Mouse (Mus musculus): ENCODE results near the gene Tmem17. TPM values are rescaled to one million over a fixed set of nuclear protein-coding genes. Genes with fewer than 3 reads are reported as not detected.

Tmem17 gene
- 12.0 and 12.4 TPM in 2 replicates for polyA plus RNA-seq (2015; fragmentation: Nextera tagmentation; extraction: Ambion mirVana)

DNA sequence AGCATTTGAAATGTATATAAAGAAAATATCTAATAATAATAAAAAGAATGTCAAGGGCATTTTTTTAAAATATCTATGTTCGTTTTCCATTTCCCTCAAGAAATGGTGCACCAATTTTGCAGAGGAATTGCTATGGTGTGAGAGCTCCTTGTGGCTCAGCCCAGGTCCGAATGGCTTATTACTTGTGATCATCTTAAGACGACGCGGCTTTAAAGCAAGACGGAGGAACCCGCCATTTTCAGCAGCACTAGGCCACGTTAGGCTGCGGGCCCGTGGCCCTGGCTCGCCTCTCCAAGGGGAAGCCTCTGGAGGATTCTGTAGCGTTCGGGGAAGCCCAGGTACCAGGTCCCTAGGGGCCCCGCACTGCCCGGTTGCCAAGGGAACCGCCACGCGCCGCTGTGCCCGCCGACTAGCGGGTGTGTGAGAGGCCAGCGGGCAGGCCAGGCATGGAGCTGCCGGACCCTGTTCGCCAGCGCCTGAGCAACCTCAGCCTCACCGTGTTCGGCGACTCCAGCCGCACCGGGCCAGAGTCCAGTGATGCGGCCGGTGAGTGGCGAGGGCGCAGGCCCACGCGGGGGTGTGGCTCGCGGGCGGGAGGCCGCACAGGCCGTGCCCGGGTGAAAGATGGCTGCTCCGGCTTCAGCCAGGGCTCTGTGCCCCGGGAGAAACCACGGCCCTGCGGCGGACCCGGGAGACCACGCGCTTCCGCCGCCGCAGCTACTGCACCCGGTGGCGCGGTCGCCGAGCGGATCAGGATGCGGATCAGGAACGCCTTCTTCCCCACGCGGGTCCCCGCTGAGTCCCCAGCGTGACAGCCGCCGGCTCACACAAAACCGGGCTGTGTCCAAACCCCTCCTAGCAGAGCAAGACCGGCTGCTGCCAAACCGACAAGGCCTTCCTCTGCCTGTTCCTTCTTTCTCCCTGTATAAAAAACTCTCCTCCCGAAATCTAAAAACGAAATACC is at the start of gene Tmem17:
Gene Tmem17, plus strand, starts transcription at position 51 of the 964 bp plus-strand sequence.
- Histone ChIP-seq H3K9ac (peak within 1 kb of the TSS; percentile 75), H3K27ac (peak within 1 kb of the TSS; percentile 94), H3K36me3 (no peaks in the 10 kb centered on the region), H3K4me3 (replicated peaks) (peak within 1 kb of the TSS; percentile 57), H3K9me3 (no peaks in the 10 kb centered on the region), H3K27me3 (replicated peaks) (no peaks in the 10 kb centered on the region), H3K4me1 (no peaks in the 10 kb centered on the region), H3K4me2 (peak within 1 kb of the TSS; percentile 61)
- peak; percentile 93 for ATAC-seq (ENCODE audit: insufficient read depth, low FRiP score, low read depth)
- under 1% methylated on average over 73 of the region's 73 CpGs for WGBS

DNA sequence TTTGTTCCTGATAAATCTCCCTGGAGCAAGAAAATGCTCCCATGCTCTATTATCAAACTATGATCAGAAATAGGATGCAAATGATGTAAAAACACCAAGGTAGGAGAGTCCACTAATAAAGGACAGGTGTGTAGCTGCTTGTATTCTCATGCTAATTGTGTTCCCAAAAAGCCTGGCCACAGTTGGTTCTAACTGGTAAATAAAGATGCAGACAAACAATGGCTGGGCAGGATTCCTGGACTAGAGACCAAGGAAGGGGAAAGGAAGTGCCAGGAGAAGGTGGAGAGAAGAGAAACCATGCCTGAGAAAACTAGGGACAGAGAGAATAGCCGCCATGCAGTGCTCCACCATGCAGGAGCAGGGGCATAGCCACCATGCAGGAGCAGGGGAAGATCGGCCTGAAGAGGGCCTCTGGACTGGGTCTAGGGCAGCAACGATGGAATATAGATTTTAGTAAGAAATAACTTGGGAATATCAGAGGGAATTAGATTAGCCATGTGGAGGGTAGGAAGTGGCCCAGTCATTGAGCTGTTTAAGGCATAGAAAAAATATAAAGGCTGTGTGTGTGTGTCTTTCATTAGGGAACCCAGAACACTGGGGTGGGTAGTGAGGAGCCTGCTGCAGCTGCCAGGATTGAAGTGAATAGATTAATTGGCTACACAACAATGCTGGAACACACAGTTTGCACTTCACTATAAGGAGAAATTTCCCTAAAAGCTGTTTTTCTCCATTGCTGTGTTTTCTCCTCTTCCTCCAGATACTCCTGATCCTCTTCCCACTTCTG is 31.9 kb upstream of the Tmem17 start:
- Histone ChIP-seq H3K4me3 (replicated peaks) (no peak overlapping the region), H3K27me3 (replicated peaks) (no peaks in the 10 kb centered on the region), H3K9ac (no peak overlapping the region), H3K27ac (no peak overlapping the region), H3K9me3 (no peaks in the 10 kb centered on the region), H3K4me1 (no peaks in the 10 kb centered on the region), H3K36me3 (no peaks in the 10 kb centered on the region), H3K4me2 (no peak overlapping the region)
- ATAC-seq (ENCODE audit: insufficient read depth, low FRiP score, low read depth), result no peak
- WGBS, result 80% methylated on average over 3 of the region's 3 CpGs

DNA sequence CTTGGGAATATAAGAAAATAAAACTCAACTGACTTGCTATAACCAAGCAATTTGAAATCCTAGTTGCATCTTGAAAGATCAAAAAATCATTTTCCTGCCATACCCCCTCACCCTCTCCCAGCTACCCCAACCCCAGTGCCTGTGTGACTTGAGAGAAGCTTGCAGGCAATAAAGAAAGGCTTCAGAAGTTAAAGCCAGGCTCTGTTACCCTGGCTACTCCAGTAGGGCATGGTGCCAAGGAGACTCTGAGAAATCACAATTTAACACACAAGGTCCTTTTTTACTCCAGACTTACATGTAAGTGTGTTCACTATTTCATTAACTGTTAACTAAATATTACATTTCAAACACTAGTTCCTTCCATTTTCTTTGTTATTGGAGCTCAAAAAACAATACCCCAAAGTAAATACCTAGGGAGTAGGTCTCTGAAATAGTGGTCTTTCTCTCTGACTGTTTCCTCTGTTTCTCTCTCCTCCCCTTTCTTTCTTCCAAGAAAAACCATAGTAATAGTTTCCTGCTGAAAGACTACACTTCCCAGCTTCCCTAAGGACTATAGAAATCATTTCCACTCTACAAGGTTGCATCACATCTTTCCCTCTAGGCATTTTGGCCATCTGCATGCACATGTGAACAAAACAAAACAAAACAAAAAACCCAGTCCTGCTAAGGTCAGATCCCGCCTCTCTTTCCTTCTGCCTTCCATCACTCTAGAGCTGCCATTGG is 30.1 kb upstream of the Tmem17 start:
- H3K9me3 ChIP-seq, result no peaks in the 10 kb centered on the region
- H3K4me1 ChIP-seq, result no peaks in the 10 kb centered on the region
- H3K36me3 ChIP-seq, result no peaks in the 10 kb centered on the region
- no peak overlapping the region for H3K9ac ChIP-seq
- H3K4me3 ChIP-seq (replicated peaks), result no peak overlapping the region
- WGBS, result 93% methylated on average over 1 of the region's 1 CpGs
- ATAC-seq (ENCODE audit: insufficient read depth, low FRiP score, low read depth), result no peak
- H3K4me2 ChIP-seq, result no peak overlapping the region
- no peaks in the 10 kb centered on the region for H3K27me3 ChIP-seq (replicated peaks)
- H3K27ac ChIP-seq, result no peak overlapping the region

DNA sequence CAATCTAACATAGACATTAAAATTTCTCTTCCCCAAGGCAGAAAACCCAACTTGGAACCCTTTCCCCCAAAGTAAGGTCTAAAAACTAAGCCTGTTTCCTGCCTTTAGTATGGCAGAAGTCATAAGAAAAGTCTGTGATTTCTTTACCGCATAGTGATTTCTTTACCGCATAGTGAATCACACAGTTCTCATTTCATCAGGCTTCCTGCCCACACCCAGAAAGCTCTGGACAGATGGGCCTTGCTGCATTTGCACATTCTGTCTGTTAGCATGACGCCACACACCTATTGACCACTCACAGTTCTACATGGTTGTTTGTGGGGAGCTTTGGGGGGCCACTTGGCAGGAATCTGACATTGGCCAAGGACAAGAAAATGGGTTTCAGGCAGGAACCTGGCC is 29.5 kb upstream of the Tmem17 start:
- Histone ChIP-seq H3K4me1 (no peaks in the 10 kb centered on the region), H3K9me3 (no peaks in the 10 kb centered on the region), H3K27me3 (replicated peaks) (no peaks in the 10 kb centered on the region), H3K4me2 (no peak overlapping the region), H3K36me3 (no peaks in the 10 kb centered on the region), H3K27ac (no peak overlapping the region), H3K4me3 (replicated peaks) (no peak overlapping the region), H3K9ac (no peak overlapping the region)
- ATAC-seq (ENCODE audit: insufficient read depth, low FRiP score, low read depth), result no peak
- 90% methylated on average over 3 of the region's 3 CpGs for WGBS

DNA sequence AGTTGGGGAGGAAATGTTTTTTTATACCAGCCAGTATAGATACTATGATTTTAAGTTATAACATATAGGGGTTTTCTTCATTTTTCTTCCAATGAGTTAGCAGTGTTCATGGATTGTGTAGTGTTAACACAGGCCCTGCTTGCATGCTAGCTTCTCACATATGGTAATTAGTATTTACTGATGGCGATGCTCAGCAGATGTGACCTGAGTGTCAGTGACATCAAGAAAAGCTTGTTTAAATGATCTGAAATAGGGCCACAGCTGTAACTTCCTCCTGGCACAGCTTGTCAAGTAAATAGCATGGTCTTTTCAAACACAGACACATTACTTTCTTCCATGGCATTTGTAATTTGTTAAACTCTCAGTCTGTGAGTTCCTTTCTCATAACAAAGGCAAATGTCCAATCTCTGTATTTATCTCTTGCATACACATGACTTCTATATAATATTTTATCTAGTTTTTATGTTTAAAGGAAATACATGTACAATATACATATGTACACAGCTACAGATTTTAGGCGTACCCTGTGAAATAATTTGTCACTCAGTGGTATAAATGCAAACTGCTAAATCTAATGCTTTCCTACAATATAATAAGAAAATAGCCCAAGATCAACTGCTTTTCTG is 18.1 kb upstream of the Tmem17 start:
- no peak overlapping the region for H3K4me2 ChIP-seq
- no peaks in the 10 kb centered on the region for H3K4me1 ChIP-seq
- no peaks in the 10 kb centered on the region for H3K27me3 ChIP-seq (replicated peaks)
- no peak for ATAC-seq (ENCODE audit: insufficient read depth, low FRiP score, low read depth)
- no peak overlapping the region for H3K4me3 ChIP-seq (replicated peaks)
- 56% methylated on average over 2 of the region's 2 CpGs for WGBS
- H3K9me3 ChIP-seq, result no peaks in the 10 kb centered on the region
- no peak overlapping the region for H3K9ac ChIP-seq
- no peaks in the 10 kb centered on the region for H3K36me3 ChIP-seq
- H3K27ac ChIP-seq, result no peak overlapping the region

DNA sequence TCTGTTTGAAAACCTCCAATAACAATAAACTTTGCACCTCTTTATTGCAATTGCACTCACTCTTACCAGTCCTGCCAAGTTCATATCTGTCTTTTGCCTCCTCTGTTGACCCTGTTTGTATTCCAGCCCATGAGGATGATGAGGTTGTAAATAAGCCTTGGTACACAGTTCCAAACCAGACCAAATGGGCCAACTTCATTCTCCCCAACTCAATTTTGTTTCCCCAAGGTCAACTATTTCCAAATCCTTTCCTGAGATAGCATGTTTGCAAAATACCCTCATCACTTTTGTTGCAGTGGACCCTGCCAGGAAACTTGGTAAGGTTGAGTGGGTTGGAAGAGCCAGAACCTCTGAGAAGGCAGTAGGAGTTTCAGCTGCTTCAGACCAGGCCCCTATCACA is 16.9 kb upstream of the Tmem17 start:
- no peak for ATAC-seq (ENCODE audit: insufficient read depth, low FRiP score, low read depth)
- no peaks in the 10 kb centered on the region for H3K36me3 ChIP-seq

DNA sequence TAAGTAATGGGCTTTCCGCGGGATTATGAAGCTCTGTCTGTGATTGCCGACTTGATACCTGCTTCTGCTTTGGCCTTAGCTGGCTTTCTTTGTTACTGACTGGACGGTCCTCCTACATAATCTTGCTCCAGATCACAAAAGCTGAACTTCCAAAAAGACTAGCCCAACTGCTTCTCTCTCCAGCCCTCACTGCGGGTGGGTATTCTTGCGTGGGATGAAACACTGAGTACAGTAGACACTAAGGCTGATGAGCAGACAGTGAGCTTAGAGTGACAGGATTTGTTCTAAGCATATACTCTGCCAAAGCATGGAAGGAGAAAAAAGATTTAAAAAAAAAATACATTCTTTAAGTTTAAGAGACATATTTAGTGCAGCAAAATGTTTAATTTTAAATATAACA is 12.5 kb upstream of the Tmem17 start:
- no peak for ATAC-seq (ENCODE audit: insufficient read depth, low FRiP score, low read depth)
- Histone ChIP-seq H3K4me3 (replicated peaks) (no peak overlapping the region), H3K4me2 (no peak overlapping the region), H3K27ac (no peak overlapping the region), H3K4me1 (no peaks in the 10 kb centered on the region), H3K9ac (no peak overlapping the region), H3K9me3 (no peaks in the 10 kb centered on the region), H3K27me3 (replicated peaks) (no peaks in the 10 kb centered on the region), H3K36me3 (no peaks in the 10 kb centered on the region)
- 80% methylated on average over 6 of the region's 6 CpGs for WGBS

More for the DNA sequence above, 16.9 kb upstream of the Tmem17 start:
- Histone ChIP-seq H3K4me1 (no peaks in the 10 kb centered on the region), H3K27me3 (replicated peaks) (no peaks in the 10 kb centered on the region), H3K4me3 (replicated peaks) (no peak overlapping the region), H3K27ac (no peak overlapping the region), H3K9ac (no peak overlapping the region), H3K9me3 (no peaks in the 10 kb centered on the region), H3K4me2 (no peak overlapping the region)

DNA sequence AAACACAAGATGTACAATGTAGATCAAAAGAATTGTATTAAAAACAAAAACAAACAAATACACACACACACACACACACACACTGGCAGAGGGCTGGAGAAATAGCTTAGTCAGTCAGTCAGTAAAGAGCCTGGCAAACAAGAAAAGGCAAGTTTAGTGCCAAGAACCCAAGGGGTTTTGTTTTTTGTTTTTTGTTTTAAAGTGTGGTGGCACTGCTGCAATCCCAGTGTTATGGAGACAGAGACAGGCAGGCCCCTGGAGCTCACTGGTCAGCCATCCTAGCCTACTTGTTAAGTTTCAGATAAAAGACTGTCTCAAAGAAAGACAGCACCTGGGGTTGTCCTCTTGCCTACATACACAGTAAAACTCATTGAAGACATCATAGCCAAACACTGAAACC is 12.0 kb upstream of the Tmem17 start:
- Histone ChIP-seq H3K4me2 (no peak overlapping the region), H3K27ac (no peak overlapping the region), H3K36me3 (no peaks in the 10 kb centered on the region), H3K4me3 (replicated peaks) (no peak overlapping the region), H3K9ac (no peak overlapping the region), H3K4me1 (no peaks in the 10 kb centered on the region), H3K9me3 (no peaks in the 10 kb centered on the region), H3K27me3 (replicated peaks) (no peaks in the 10 kb centered on the region)
- ATAC-seq (ENCODE audit: insufficient read depth, low FRiP score, low read depth), result no peak

DNA sequence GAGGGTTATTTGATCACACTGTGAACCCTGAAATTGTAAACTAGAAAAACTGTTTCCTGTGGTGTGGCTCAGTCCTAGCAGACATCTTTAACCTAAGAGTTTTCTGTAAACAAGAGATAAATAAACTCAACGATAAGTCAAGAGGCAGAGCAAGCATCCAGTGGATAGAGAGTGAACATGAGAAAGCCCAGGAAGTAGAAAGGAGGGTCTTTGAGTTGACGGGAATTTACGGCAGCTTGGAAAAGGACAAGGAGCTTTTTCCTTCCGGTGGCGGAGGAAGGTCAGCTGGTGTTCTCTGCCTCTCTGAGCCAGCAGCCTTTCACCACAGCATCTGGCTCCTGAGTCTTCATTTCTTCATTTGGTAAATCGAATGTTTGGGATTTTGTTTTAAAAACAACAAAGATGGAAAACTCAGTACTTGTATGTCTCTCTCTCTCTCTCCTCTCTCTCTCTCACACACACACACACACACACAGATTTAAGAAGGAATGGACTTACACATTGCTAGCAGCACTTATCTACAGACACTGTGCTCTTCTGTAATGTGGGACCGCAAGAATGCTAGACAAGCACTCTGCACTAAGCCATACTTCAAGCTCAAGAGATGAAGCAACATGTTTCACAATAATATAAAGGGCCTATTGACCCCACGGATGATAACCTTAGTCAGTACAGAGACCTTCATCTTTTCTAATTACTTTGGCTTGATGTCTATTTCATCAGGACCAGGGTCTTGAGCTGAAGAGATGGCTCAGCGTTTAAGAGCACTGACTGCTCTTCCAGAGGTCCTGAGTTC is 10.9 kb upstream of the Tmem17 start:
- Histone ChIP-seq H3K27ac (no peak overlapping the region), H3K27me3 (replicated peaks) (no peaks in the 10 kb centered on the region), H3K4me3 (replicated peaks) (no peak overlapping the region), H3K4me1 (no peaks in the 10 kb centered on the region), H3K36me3 (no peaks in the 10 kb centered on the region), H3K9me3 (no peaks in the 10 kb centered on the region), H3K9ac (no peak overlapping the region), H3K4me2 (no peak overlapping the region)
- no peak for ATAC-seq (ENCODE audit: insufficient read depth, low FRiP score, low read depth)
- WGBS, result 66% methylated on average over 9 of the region's 9 CpGs

DNA sequence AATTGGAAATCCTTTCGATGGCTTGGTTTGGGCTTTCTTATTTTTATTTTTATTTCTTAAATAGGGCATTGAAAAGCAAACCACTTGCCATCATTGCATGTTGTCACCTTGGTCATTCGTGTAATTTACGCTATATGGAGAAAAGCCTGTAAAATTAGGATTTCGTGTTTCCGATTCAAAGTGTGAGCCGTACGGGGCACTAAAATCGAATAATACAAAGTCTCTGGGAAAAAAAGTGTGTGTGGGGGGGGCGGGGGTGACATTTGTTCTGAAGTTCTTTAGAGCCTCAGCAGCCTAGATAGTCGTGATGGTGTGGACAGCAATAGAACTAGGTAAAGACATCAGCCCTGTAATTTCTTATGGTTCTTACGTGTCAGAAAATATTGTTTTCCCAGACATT is 1.2 kb downstream of the Tmem17 start:
- H3K27me3 ChIP-seq (replicated peaks), result no peaks in the 10 kb centered on the region
- no peaks in the 10 kb centered on the region for H3K36me3 ChIP-seq
- WGBS, result 53% methylated on average over 11 of the region's 11 CpGs
- no peaks in the 10 kb centered on the region for H3K4me1 ChIP-seq
- H3K9me3 ChIP-seq, result no peaks in the 10 kb centered on the region
- H3K9ac ChIP-seq, result peak overlapping the region; percentile 75; the same call in 1 of the 2 replicates
- H3K4me3 ChIP-seq (replicated peaks), result peak overlapping the region; percentile 57
- ATAC-seq (ENCODE audit: insufficient read depth, low FRiP score, low read depth), result no peak
- peak overlapping the region; percentile 61 for H3K4me2 ChIP-seq
- peak overlapping the region; percentile 94 for H3K27ac ChIP-seq

DNA sequence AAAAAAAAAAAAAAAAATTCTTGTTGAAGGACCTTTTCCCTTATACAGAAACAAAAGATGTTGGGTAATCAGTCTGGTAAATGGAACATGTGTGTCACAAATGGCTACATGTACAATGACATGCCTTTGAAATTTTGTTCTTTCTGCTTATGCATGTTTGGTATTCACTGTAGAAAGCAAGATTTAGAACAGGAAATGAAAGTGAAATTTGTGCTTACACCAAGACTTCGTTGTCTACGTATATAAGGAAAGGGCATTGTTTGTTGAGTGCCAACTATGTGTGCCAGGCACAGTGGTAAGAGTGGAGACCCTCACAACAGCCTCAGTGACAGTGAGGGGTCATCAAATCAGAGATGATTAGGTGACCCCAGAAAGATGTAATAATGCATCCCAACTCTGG is 3.2 kb downstream of the Tmem17 start:
- H3K4me1 ChIP-seq, result no peaks in the 10 kb centered on the region
- WGBS, result 90% methylated on average over 2 of the region's 2 CpGs

More for the DNA sequence above, 3.2 kb downstream of the Tmem17 start:
- H3K36me3 ChIP-seq, result no peaks in the 10 kb centered on the region
- H3K9me3 ChIP-seq, result no peaks in the 10 kb centered on the region
- H3K4me3 ChIP-seq (replicated peaks), result no peak overlapping the region
- no peaks in the 10 kb centered on the region for H3K27me3 ChIP-seq (replicated peaks)
- ATAC-seq (ENCODE audit: insufficient read depth, low FRiP score, low read depth), result no peak
- H3K4me2 ChIP-seq, result no peak overlapping the region
- no peak overlapping the region for H3K27ac ChIP-seq
- H3K9ac ChIP-seq, result no peak overlapping the region

All from stomach, embryonic 15.5 days (tissue).